Mouse (Mus musculus) bone marrow macrophage, adult 2 months (primary cell): ENCODE measurements around the gene Iqub.

Experiments
- CTCF ChIP-seq: IDR thresholded peaks from 2 replicates; pipeline ENCODE4 v1.5.1; 2012; ENCODE audit warnings: low read depth, mild to moderate bottlenecking, low read length, moderate library complexity
- POLR2A ChIP-seq: IDR thresholded peaks from 2 replicates; pipeline ENCODE4 v1.6.1; 2012; ENCODE audit warnings: mild to moderate bottlenecking, low read depth, low read length, borderline replicate concordance

- no peak for TF ChIP-seq CTCF
- no peak for TF ChIP-seq POLR2A
Observed at GRCm38 (mm10) chr6:24528064-24528243, 13.1 kb upstream of the Iqub start, which contains the start of gene Asb15.
